Mouse (Mus musculus): ENCODE results near the gene Qpctl. TPM values are rescaled to one million over a fixed set of nuclear protein-coding genes. Genes with fewer than 3 reads are reported as not detected.

Qpctl gene
- total and polyA plus RNA-seq, 3 experiments = 3.1 to 6.5 TPM; not detected in 1

DNA sequence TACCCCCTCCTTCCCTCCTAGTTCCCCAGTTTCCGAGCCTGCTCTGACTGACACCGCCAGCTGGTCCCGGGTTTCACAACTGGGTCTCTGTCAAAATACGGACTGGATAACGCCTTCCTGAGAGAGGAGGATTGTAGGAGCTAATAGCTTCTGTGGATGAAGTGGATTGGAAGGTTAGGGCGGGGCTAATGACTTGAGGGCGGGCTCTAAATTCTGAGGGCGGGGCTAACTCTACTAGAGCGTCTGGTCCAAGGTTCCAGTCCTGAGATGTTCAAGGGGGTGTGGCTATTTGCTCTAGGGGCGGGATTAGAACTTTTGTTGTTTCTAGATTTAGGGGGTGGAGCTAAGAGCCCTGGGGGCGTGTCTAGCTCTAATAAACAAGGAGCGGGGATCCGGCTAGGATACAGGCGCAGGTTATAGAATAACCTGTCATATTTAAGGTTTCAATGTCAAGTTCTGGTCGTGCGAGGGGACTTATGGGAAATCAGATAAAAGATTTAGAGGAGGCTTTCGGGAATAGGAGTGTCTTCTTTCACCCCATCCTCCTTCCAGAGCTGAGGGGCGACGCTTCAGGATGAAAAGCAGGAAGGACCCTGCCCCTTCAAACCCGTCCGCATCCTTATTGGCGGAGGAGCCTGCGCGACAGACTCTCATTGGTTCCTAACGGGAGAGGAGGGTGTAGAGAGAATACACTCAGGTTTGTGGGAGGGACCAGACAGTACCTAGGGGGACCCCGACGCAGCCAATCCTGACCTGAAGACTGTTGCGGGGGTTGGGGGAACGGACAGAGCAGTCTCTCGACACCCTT, 26.8 kb upstream of the Qpctl start, which contains the start of gene Eml2:
Eml2 (plus strand) TSS at position 714 of the 808 bp plus-strand sequence.
- TF ChIP-seq POLR2AphosphoS5 (IDR thresholded peaks at IDR 0.05; ENCODE audit: borderline replicate concordance, low read depth, low read length) (no peak), USF2 (IDR thresholded peaks at IDR 0.05; ENCODE audit: borderline replicate concordance in 1 of 2, insufficient read depth in 1 of 2, low read depth in 1 of 2, low read length in 2 of 2) (no peak), BHLHE40 (IDR thresholded peaks at IDR 0.05; ENCODE audit: borderline replicate concordance, low read depth, low read length) (no peak), MAFK (IDR thresholded peaks at IDR 0.05; ENCODE audit: borderline replicate concordance, low read depth, low read length) (no peak), ETS1 (IDR thresholded peaks at IDR 0.05; ENCODE audit: low read depth, low read length) (no peak), ZKSCAN1 (IDR thresholded peaks at IDR 0.05; ENCODE audit: low read depth, low read length) (no peak), ELF1 (IDR thresholded peaks at IDR 0.05; ENCODE audit: low read depth, low read length) (no peak), TCF12 (IDR thresholded peaks at IDR 0.05; ENCODE audit: low read depth, low read length) (no peak), CHD2 (IDR thresholded peaks at IDR 0.05; ENCODE audit: low read length) (no peak), EP300 (IDR thresholded peaks at IDR 0.05; ENCODE audit: low read depth in 1 of 2, low read length in 2 of 2) (no peak), MAX (IDR thresholded peaks at IDR 0.05; ENCODE audit: low read length) (no peak), TBP (IDR thresholded peaks at IDR 0.05; ENCODE audit: low read depth, low read length) (no peak), UBTF (IDR thresholded peaks at IDR 0.05; ENCODE audit: borderline replicate concordance, insufficient read depth, low read depth, low read length) (no peak), NRF1 (IDR thresholded peaks at IDR 0.05; ENCODE audit: insufficient read depth, low read depth, low read length, poor library complexity, severe bottlenecking) (no peak)
- no peak within 1 kb of the TSS for H3K27ac ChIP-seq (ENCODE audit: control insufficient read depth, low read depth, low read length)
- DNase-seq (ENCODE audit: low read depth, low spot score) = peak; percentile 59
- H3K36me3 ChIP-seq (ENCODE audit: control insufficient read depth in 1 of 2, insufficient read depth in 2 of 2, low read length in 2 of 2) = peaks cover 0 to 6% of the 10 kb centered on the region in 2 experiments; a peak in 2 of 4 replicates
- H3K9ac ChIP-seq (ENCODE audit: control insufficient read depth, low read depth, low read length, poor library complexity, severe bottlenecking) = no peak within 1 kb of the TSS
- H3K9me3 ChIP-seq (replicated peaks; ENCODE audit: insufficient read depth, low read length) = no peaks in the 10 kb centered on the region
- H3K4me1 ChIP-seq (ENCODE audit: control insufficient read depth in 1 of 2, insufficient read depth in 2 of 2, low read length in 2 of 2) = peaks cover 9 to 20% of the 10 kb centered on the region in 2 experiments
- H3K4me3 ChIP-seq (ENCODE audit: control insufficient read depth in 1 of 2, insufficient read depth in 1 of 2, low read depth in 2 of 2, low read length in 2 of 2) = no peak within 1 kb of the TSS
- H3K79me2 ChIP-seq (ENCODE audit: control insufficient read depth, insufficient read depth, low read length, poor library complexity) = no peaks in the 10 kb centered on the region
- no peaks in the 10 kb centered on the region for H3K27me3 ChIP-seq (ENCODE audit: control insufficient read depth in 1 of 2, insufficient read depth in 2 of 2, low read length in 2 of 2)

DNA sequence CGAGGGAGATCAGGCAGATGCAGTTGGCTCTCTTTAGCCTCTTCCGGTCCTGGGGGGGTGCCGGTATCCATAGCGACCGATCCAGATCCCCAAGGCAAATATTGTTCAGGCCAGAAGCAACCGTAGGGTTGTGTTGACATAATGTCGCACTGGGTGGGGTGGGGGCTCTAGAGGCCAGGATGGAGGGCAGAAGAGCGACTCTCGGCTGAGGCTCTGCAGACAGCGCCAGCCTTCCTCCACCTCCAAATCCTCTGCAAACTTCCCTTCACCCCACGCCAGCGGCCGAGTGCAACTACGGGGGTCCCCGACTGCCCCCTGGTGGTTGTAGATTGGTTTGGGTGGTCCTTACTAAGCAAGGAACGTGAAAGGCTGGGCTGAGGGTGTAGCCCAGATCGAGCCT, 23.8 kb upstream of the Qpctl start:
- H3K4me3 ChIP-seq (ENCODE audit: control insufficient read depth in 1 of 2, insufficient read depth in 1 of 2, low read depth in 2 of 2, low read length in 2 of 2) = no peak overlapping the region

More for the DNA sequence above, 23.8 kb upstream of the Qpctl start:
- Histone ChIP-seq H3K79me2 (ENCODE audit: control insufficient read depth, insufficient read depth, low read length, poor library complexity) (no peaks in the 10 kb centered on the region), H3K4me1 (ENCODE audit: control insufficient read depth in 1 of 2, insufficient read depth in 2 of 2, low read length in 2 of 2) (peaks cover 0 to 8% of the 10 kb centered on the region in 2 experiments; a peak in 1 of 4 replicates), H3K9ac (ENCODE audit: control insufficient read depth, low read depth, low read length, poor library complexity, severe bottlenecking) (no peak overlapping the region), H3K27me3 (ENCODE audit: control insufficient read depth in 1 of 2, insufficient read depth in 2 of 2, low read length in 2 of 2) (no peaks in the 10 kb centered on the region), H3K27ac (ENCODE audit: control insufficient read depth, low read depth, low read length) (no peak overlapping the region), H3K9me3 (replicated peaks; ENCODE audit: insufficient read depth, low read length) (no peaks in the 10 kb centered on the region), H3K36me3 (ENCODE audit: control insufficient read depth in 1 of 2, insufficient read depth in 2 of 2, low read length in 2 of 2) (peaks cover 0 to 4% of the 10 kb centered on the region in 2 experiments; a peak in 2 of 4 replicates)
- peak; percentile 87 for TF ChIP-seq SMC3 (IDR thresholded peaks at IDR 0.05; ENCODE audit: low read depth, low read length)
- TF ChIP-seq MYC (IDR thresholded peaks at IDR 0.05; ENCODE audit: low read depth, low read length) = no peak
- peak; percentile 67 to 88 (median 88) for TF ChIP-seq CTCF (IDR thresholded peaks at IDR 0.05 in 2 of 3, conservative IDR thresholded peaks at IDR 0.05 in 1 of 3; ENCODE audit: control insufficient read depth in 1 of 3, insufficient read depth in 1 of 3, low read depth in 2 of 3, low read length in 3 of 3, poor library complexity in 1 of 3, severe bottlenecking in 1 of 3)
- no peak for TF ChIP-seq ZNF384 (IDR thresholded peaks at IDR 0.05; ENCODE audit: low read depth, low read length)
- TF ChIP-seq ZC3H11A (IDR thresholded peaks at IDR 0.05; ENCODE audit: low read depth, low read length) = peak; percentile 64
- no peak for TF ChIP-seq ETS1 (IDR thresholded peaks at IDR 0.05; ENCODE audit: low read depth, low read length)
- TF ChIP-seq ZMIZ1 (IDR thresholded peaks at IDR 0.05; ENCODE audit: low read depth, low read length) = no peak
- 0 out of 2 replicates have a peak, but pooled peaks have one; percentile 28 for TF ChIP-seq SIN3A (IDR thresholded peaks at IDR 0.05; ENCODE audit: low read length)
- no peak for TF ChIP-seq TBP (IDR thresholded peaks at IDR 0.05; ENCODE audit: low read depth, low read length)
- peak; percentile 65 for TF ChIP-seq RAD21 (IDR thresholded peaks at IDR 0.05; ENCODE audit: low read depth, low read length)
- no peak for TF ChIP-seq ZKSCAN1 (IDR thresholded peaks at IDR 0.05; ENCODE audit: low read depth, low read length)
- peak; percentile 84 for DNase-seq (ENCODE audit: low read depth, low spot score)
